Mouse (Mus musculus): ENCODE data around the gene Pcp4l1. TPM values are rescaled to one million over a fixed set of nuclear protein-coding genes. Genes with fewer than 3 reads are reported as not detected.

Pcp4l1 gene
- total and polyA plus RNA-seq, 3 experiments, result 165 to 283 (median 255) TPM

GRCm38 (mm10) chr1:171231844-171232243 is 35.8 kb upstream of the Pcp4l1 start:
- Histone ChIP-seq H3K4me1 (ENCODE audit: control insufficient read depth, insufficient read depth, low read length) (no peaks in the 10 kb centered on the region; the same call in none of the 2 replicates), H3K36me3 (ENCODE audit: control insufficient read depth, insufficient read depth, low read length) (peaks cover 12% of the 10 kb centered on the region), H3K9ac (ENCODE audit: low read depth, low read length) (no peak overlapping the region), H3K27ac (peak overlapping the region; percentile 7; the same call in 1 of the 2 replicates), H3K4me3 (no peak overlapping the region), H3K27me3 (ENCODE audit: control insufficient read depth, insufficient read depth, low read length) (no peaks in the 10 kb centered on the region), H3K79me2 (replicated peaks; ENCODE audit: control insufficient read depth, insufficient read depth, low read length) (no peaks in the 10 kb centered on the region)
- DNase-seq, result no peak
- WGBS, result 43% methylated on average over 4 of the region's 4 CpGs
- intact Hi-C loops (cut with DNase I), result no loop called here
- TF ChIP-seq CTCF (IDR thresholded peaks at IDR 0.05), result no peak
- TF ChIP-seq EP300 (IDR thresholded peaks at IDR 0.05; ENCODE audit: insufficient read depth, low read depth, low read length), result no peak
- no peak for TF ChIP-seq POLR2A (IDR thresholded peaks at IDR 0.05; ENCODE audit: insufficient read depth, low read depth, low read length)

- DNase-seq, result no peak
- H3K36me3 ChIP-seq (ENCODE audit: control insufficient read depth, insufficient read depth, low read length), result peaks cover 2% of the 10 kb centered on the region; the same call in 1 of the 2 replicates
- H3K9ac ChIP-seq (ENCODE audit: low read depth, low read length), result no peak overlapping the region
- no peak overlapping the region for H3K4me3 ChIP-seq
- H3K27ac ChIP-seq, result no peak overlapping the region
- WGBS, result 88% methylated on average over 3 of the region's 3 CpGs
- no peaks in the 10 kb centered on the region; the same call in none of the 2 replicates for H3K4me1 ChIP-seq (ENCODE audit: control insufficient read depth, insufficient read depth, low read length)
- no peaks in the 10 kb centered on the region for H3K27me3 ChIP-seq (ENCODE audit: control insufficient read depth, insufficient read depth, low read length)
- intact Hi-C loops (cut with DNase I), result no loop called here
- TF ChIP-seq EP300 (IDR thresholded peaks at IDR 0.05; ENCODE audit: insufficient read depth, low read depth, low read length), result no peak
- TF ChIP-seq CTCF (IDR thresholded peaks at IDR 0.05), result no peak
- no peak for TF ChIP-seq POLR2A (IDR thresholded peaks at IDR 0.05; ENCODE audit: insufficient read depth, low read depth, low read length)
- H3K79me2 ChIP-seq (replicated peaks; ENCODE audit: control insufficient read depth, insufficient read depth, low read length), result no peaks in the 10 kb centered on the region
Measured at GRCm38 (mm10) chr1:171230215-171230614, 34.1 kb upstream of the Pcp4l1 start.

GRCm38 (mm10) chr1:171229750-171230149 is 33.7 kb upstream of the Pcp4l1 start:
- H3K4me1 ChIP-seq (ENCODE audit: control insufficient read depth, insufficient read depth, low read length), result no peaks in the 10 kb centered on the region; the same call in none of the 2 replicates
- WGBS, result 81% methylated on average over 6 of the region's 6 CpGs

GRCm38 (mm10) chr1:171227879-171228278 is 31.8 kb upstream of the Pcp4l1 start:
- WGBS, result 91% methylated on average over 1 of the region's 1 CpGs
- H3K27me3 ChIP-seq (ENCODE audit: control insufficient read depth, insufficient read depth, low read length), result no peaks in the 10 kb centered on the region
- H3K27ac ChIP-seq, result no peak overlapping the region
- H3K79me2 ChIP-seq (replicated peaks; ENCODE audit: control insufficient read depth, insufficient read depth, low read length), result no peaks in the 10 kb centered on the region
- no peak overlapping the region for H3K4me3 ChIP-seq
- peaks cover 4% of the 10 kb centered on the region for H3K4me1 ChIP-seq (ENCODE audit: control insufficient read depth, insufficient read depth, low read length)
- no peaks in the 10 kb centered on the region for H3K36me3 ChIP-seq (ENCODE audit: control insufficient read depth, insufficient read depth, low read length)
- intact Hi-C loops (cut with DNase I), result no loop called here
- TF ChIP-seq EP300 (IDR thresholded peaks at IDR 0.05; ENCODE audit: insufficient read depth, low read depth, low read length) (no peak), CTCF (IDR thresholded peaks at IDR 0.05) (no peak), POLR2A (IDR thresholded peaks at IDR 0.05; ENCODE audit: insufficient read depth, low read depth, low read length) (no peak)
- no peak overlapping the region for H3K9ac ChIP-seq (ENCODE audit: low read depth, low read length)
- no peak for DNase-seq

More at GRCm38 (mm10) chr1:171229750-171230149, 33.7 kb upstream of the Pcp4l1 start:
- no peaks in the 10 kb centered on the region for H3K36me3 ChIP-seq (ENCODE audit: control insufficient read depth, insufficient read depth, low read length)
- H3K9ac ChIP-seq (ENCODE audit: low read depth, low read length), result no peak overlapping the region
- H3K27ac ChIP-seq, result no peak overlapping the region
- H3K79me2 ChIP-seq (replicated peaks; ENCODE audit: control insufficient read depth, insufficient read depth, low read length), result no peaks in the 10 kb centered on the region
- H3K27me3 ChIP-seq (ENCODE audit: control insufficient read depth, insufficient read depth, low read length), result no peaks in the 10 kb centered on the region
- H3K4me3 ChIP-seq, result no peak overlapping the region
- intact Hi-C loops (cut with DNase I), result no loop called here
- no peak for TF ChIP-seq EP300 (IDR thresholded peaks at IDR 0.05; ENCODE audit: insufficient read depth, low read depth, low read length)
- TF ChIP-seq POLR2A (IDR thresholded peaks at IDR 0.05; ENCODE audit: insufficient read depth, low read depth, low read length), result no peak
- no peak for TF ChIP-seq CTCF (IDR thresholded peaks at IDR 0.05)
- no peak for DNase-seq

- H3K4me3 ChIP-seq, result no peak overlapping the region
- 61% methylated on average over 4 of the region's 4 CpGs for WGBS
- TF ChIP-seq CTCF (IDR thresholded peaks at IDR 0.05), result no peak
- no peak for TF ChIP-seq POLR2A (IDR thresholded peaks at IDR 0.05; ENCODE audit: insufficient read depth, low read depth, low read length)
- TF ChIP-seq EP300 (IDR thresholded peaks at IDR 0.05; ENCODE audit: insufficient read depth, low read depth, low read length), result no peak
- no peaks in the 10 kb centered on the region for H3K36me3 ChIP-seq (ENCODE audit: control insufficient read depth, insufficient read depth, low read length)
- H3K27me3 ChIP-seq (ENCODE audit: control insufficient read depth, insufficient read depth, low read length), result no peaks in the 10 kb centered on the region
- no peak for DNase-seq
- H3K27ac ChIP-seq, result no peak overlapping the region
- intact Hi-C loops (cut with DNase I), result no loop called here
- H3K9ac ChIP-seq (ENCODE audit: low read depth, low read length), result no peak overlapping the region
- no peaks in the 10 kb centered on the region for H3K79me2 ChIP-seq (replicated peaks; ENCODE audit: control insufficient read depth, insufficient read depth, low read length)
- peaks cover 4% of the 10 kb centered on the region; the same call in 1 of the 2 replicates for H3K4me1 ChIP-seq (ENCODE audit: control insufficient read depth, insufficient read depth, low read length)
Measured at GRCm38 (mm10) chr1:171226780-171227179, 30.7 kb upstream of the Pcp4l1 start.

GRCm38 (mm10) chr1:171224857-171225256 is 28.8 kb upstream of the Pcp4l1 start, which contains the start of gene Apoa2:
Apoa2 (plus strand) TSS chr1:171225054.
- H3K27ac ChIP-seq, result no peak within 1 kb of the TSS
- H3K27me3 ChIP-seq (ENCODE audit: control insufficient read depth, insufficient read depth, low read length), result no peaks in the 10 kb centered on the region
- H3K79me2 ChIP-seq (replicated peaks; ENCODE audit: control insufficient read depth, insufficient read depth, low read length), result no peaks in the 10 kb centered on the region
- H3K4me1 ChIP-seq (ENCODE audit: control insufficient read depth, insufficient read depth, low read length), result peaks cover 7% of the 10 kb centered on the region; the same call in 1 of the 2 replicates
- no peaks in the 10 kb centered on the region for H3K36me3 ChIP-seq (ENCODE audit: control insufficient read depth, insufficient read depth, low read length)
- WGBS, result 84% methylated on average over 5 of the region's 5 CpGs
- no peak within 1 kb of the TSS for H3K9ac ChIP-seq (ENCODE audit: low read depth, low read length)
- DNase-seq, result no peak
- intact Hi-C loops (cut with DNase I), result loop anchor here (5.0 kb wide), 1 partner anchor 102 kb away; the partner anchor contains the start of gene Dedd
- no peak within 1 kb of the TSS for H3K4me3 ChIP-seq
- TF ChIP-seq CTCF (IDR thresholded peaks at IDR 0.05) (no peak), EP300 (IDR thresholded peaks at IDR 0.05; ENCODE audit: insufficient read depth, low read depth, low read length) (no peak), POLR2A (IDR thresholded peaks at IDR 0.05; ENCODE audit: insufficient read depth, low read depth, low read length) (no peak)

All from heart, adult 2 months (tissue).